Mouse (Mus musculus) forebrain, postnatal 0 days (tissue): Measurements from ENCODE around the gene Pla2g2e. TPM values are rescaled to one million over a fixed set of nuclear protein-coding genes. Genes with fewer than 3 reads are reported as not detected.
"Not testable (repeated sequence)": the region's sequence is repeated elsewhere in the genome, so short reads cannot be mapped to it uniquely, and the experiment has no call there.

Experiments
- ATAC-seq: fragments of 200-750 bp; cut with Nextera tagmentation; 2 replicates; pipeline ENCODE4 v1.8.0; 2017; ENCODE audit warnings: mild to moderate bottlenecking, moderate library complexity
- DNase-seq: peaks from one replicate; pipeline ENCODE4 v3.0.0-alpha.2; 2015
- H3K27ac ChIP-seq: fragments of 300-500 bp; sonication (generic); 2 replicates; pipeline ENCODE4 v1.5.1; 2014; ENCODE audit warnings: low read depth, mild to moderate bottlenecking, antibody characterized with exemption, low read length, moderate library complexity, mixed read lengths
- H3K27me3 ChIP-seq: fragments of 300-500 bp; sonication (generic); 2 replicates; pipeline ENCODE4 v1.6.1; 2014; ENCODE audit warnings: mild to moderate bottlenecking, low read length, mixed read lengths; ENCODE audit not compliant: insufficient read depth
- H3K36me3 ChIP-seq: fragments of 300-500 bp; sonication (generic); 2 replicates; pipeline ENCODE4 v1.6.1; 2014; ENCODE audit warnings: mild to moderate bottlenecking, moderate library complexity; ENCODE audit not compliant: insufficient read depth
- H3K4me1 ChIP-seq: fragments of 300-500 bp; sonication (generic); 2 replicates; pipeline ENCODE4 v1.6.1; 2014; ENCODE audit warnings: antibody characterized with exemption; ENCODE audit not compliant: insufficient read depth
- H3K4me2 ChIP-seq: fragments of 300-500 bp; sonication (generic); 2 replicates; pipeline ENCODE4 v1.6.1; 2014; ENCODE audit warnings: low read depth, mild to moderate bottlenecking, moderate library complexity
- H3K4me3 ChIP-seq: fragments of 300-500 bp; sonication (generic); 2 replicates; pipeline ENCODE4 v1.5.1; 2014; ENCODE audit warnings: low read depth, low read length, mixed read lengths
- H3K9ac ChIP-seq: fragments of 300-500 bp; sonication (generic); 2 replicates; pipeline ENCODE4 v1.6.1; 2014; ENCODE audit warnings: mild to moderate bottlenecking
- H3K9me3 ChIP-seq: fragments of 300-500 bp; sonication (generic); 2 replicates; pipeline ENCODE4 v1.6.1; 2016; ENCODE audit warnings: low read length
- CTCF ChIP-seq: sonication (generic); IDR thresholded peaks from 2 replicates; pipeline ENCODE4 v1.5.1; 2016; ENCODE audit warnings: antibody characterized with exemption, control low read depth, low read depth
- WGBS: fragments of 180-500 bp; shearing (Covaris S2); extraction: QIAGEN DNeasy Blood & Tissue Kit; methylation state at CpG from one replicate; pipeline ENCODE4 v1.1.7; 2014; 5-methylcytosine and 5-hydroxymethylcytosine counted together
- polyA plus RNA-seq: library from polyadenylated mRNA; unstranded; fragments of >200 nt; fragmentation: Nextera tagmentation; extraction: Ambion mirVana; gene quantifications from 2 replicates; pipeline ENCODE4 v1.2.1, GENCODE M21; 2015
- total RNA-seq: library from RNA; depleted of rRNA; stranded (reverse); fragments of >200 nt; gene quantifications from 2 replicates; pipeline ENCODE4 v1.2.3, GENCODE M21; 2014

Gene Pla2g2e
- total and polyA plus RNA-seq, 2 experiments from 2014 or later, result not detected

DNA sequence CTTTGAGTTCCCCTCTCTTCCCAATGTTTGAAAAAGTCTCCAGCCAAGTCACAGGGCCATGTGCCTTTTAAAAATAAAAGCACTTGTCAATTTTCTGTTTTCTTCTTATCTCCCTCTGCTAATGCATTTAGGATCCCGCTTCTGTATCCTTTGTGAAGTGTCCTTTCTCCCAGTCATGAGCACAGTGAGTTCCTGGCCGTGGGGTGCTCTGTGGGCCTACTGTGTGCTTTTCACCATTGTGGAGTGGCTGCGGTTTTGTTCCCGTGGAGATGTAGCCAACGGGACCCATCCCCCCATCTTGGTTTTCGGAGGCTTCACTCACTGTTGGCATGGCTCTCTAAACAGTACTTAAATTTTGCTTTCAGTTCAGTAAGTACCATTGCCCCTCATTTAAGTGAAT, 11.8 kb upstream of the Pla2g2e start:
- Histone ChIP-seq H3K27ac (no peak overlapping the region), H3K27me3 (no peaks in the 10 kb centered on the region), H3K36me3 (no peaks in the 10 kb centered on the region), H3K4me2 (no peak overlapping the region), H3K4me1 (no peaks in the 10 kb centered on the region), H3K4me3 (no peak overlapping the region), H3K9ac (no peak overlapping the region), H3K9me3 (no peaks in the 10 kb centered on the region)
- WGBS, result 62% methylated on average over 6 of the region's 6 CpGs
- no peak for ATAC-seq
- no peak for DNase-seq
- TF ChIP-seq CTCF, result no peak

DNA sequence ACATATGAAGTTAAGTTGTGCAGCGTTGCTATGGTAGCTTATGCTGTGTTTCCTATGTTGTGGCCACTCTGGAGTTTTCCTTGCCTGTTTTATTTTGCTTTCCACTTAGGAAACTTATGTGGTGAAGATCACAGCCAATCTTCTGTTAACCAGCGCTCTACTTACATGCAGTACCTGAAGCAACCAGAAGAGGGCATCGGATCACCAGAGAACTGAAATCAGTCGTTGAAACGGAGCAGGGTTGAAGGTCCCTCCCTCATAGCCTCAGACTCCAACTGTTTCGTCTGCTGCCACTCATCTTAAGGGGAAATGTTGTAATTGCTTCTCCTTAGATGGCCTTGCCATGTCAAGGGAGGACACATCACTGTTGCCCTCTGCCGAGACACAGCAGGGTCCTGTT, 11.3 kb upstream of the Pla2g2e start:
- H3K4me2 ChIP-seq, result no peak overlapping the region
- DNase-seq (peak; percentile 84), ATAC-seq (peak; percentile 20; the same call in 1 of the 2 replicates)

DNA sequence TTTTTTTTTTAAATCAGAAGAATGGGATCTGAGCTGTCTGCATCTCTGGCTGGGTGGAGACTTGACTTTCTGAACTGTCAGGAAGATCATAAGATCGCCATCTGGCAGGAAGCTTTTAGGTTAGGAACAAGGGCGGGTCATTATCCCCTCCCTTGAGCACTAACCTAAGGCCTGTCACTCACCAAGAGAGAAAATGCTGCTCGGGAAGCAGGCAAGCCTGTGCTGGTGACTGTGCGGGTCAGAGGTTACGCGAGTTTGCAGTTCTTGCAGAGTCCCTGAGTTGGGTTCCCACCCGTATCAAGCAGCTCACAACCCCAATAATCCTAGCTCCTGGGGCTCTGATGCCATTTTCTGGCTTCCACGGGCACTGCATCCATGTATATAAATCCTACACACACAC, 9.1 kb upstream of the Pla2g2e start:
- 66% methylated on average over 8 of the region's 8 CpGs for WGBS
- H3K36me3 ChIP-seq, result no peaks in the 10 kb centered on the region
- DNase-seq (no peak), ATAC-seq (no peak)
- no peak for TF ChIP-seq CTCF
- H3K9me3 ChIP-seq, result no peaks in the 10 kb centered on the region
- no peaks in the 10 kb centered on the region for H3K27me3 ChIP-seq
- no peak overlapping the region for H3K9ac ChIP-seq
- no peak overlapping the region for H3K27ac ChIP-seq
- no peaks in the 10 kb centered on the region for H3K4me1 ChIP-seq
- H3K4me2 ChIP-seq, result no peak overlapping the region
- no peak overlapping the region for H3K4me3 ChIP-seq

More for the DNA sequence above, 11.3 kb upstream of the Pla2g2e start:
- Histone ChIP-seq H3K4me3 (no peak overlapping the region), H3K4me1 (no peaks in the 10 kb centered on the region), H3K9ac (no peak overlapping the region), H3K27me3 (no peaks in the 10 kb centered on the region), H3K9me3 (no peaks in the 10 kb centered on the region), H3K36me3 (no peaks in the 10 kb centered on the region), H3K27ac (no peak overlapping the region)
- WGBS, result 14% methylated on average over 7 of the region's 7 CpGs
- peak; percentile 92 for TF ChIP-seq CTCF

DNA sequence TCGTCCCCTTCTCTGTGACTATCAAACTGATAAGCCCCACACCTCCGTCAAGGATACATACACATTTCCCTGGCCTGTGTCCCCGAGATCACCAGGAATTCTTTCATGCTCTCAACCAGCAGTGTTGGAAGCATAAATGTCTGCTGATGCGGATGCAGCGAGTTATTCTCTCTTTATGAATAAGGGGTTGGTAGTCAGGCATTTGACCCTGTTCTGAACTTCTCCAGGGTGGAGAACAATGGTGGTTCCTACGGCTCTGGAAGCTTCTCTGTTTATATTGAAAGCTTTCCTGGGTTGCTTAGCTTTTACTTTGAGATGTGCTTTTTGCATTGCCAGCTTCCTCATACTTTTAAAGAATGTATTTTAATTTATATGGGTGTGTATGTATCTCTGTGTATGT, 3.9 kb upstream of the Pla2g2e start, which contains the start of gene Gm13030:
Gene Gm13030, minus strand, starts transcription at position 101 of the 400 bp plus-strand sequence.
- Histone ChIP-seq H3K4me2 (no peak within 1 kb of the TSS), H3K27ac (no peak within 1 kb of the TSS), H3K9ac (no peak within 1 kb of the TSS), H3K4me3 (no peak within 1 kb of the TSS), H3K9me3 (no peaks in the 10 kb centered on the region), H3K36me3 (no peaks in the 10 kb centered on the region), H3K27me3 (no peaks in the 10 kb centered on the region), H3K4me1 (no peaks in the 10 kb centered on the region)
- DNase-seq (no peak), ATAC-seq (no peak)
- WGBS, result 77% methylated on average over 6 of the region's 6 CpGs
- TF ChIP-seq CTCF, result no peak

DNA sequence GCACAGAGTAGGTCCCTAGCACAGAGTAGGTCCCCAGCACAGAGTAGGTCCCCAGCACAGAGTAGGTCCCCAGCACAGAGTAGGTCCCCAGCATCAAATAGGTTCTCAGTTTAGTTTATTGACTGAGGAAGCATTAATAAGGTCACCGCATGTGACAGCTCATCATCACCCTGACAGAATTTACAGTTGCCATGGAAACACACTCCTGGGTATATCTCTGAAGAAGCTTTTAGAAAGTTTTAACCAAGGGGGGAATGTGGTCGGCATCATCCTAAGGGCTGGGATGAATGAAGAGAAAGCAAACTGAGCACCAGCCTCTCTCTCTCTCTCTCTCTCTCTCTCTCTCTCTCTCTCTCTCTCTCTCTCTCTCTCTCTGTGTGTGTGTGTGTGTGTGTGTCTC, 2.5 kb upstream of the Pla2g2e start:
- H3K9ac ChIP-seq, DNase-seq, H3K36me3 ChIP-seq, H3K4me1 ChIP-seq, H3K4me2 ChIP-seq, H3K9me3 ChIP-seq, H3K4me3 ChIP-seq, H3K27me3 ChIP-seq, H3K27ac ChIP-seq: not testable (repeated sequence)
- 63% methylated on average over 2 of the region's 2 CpGs for WGBS
- ATAC-seq, result peak; percentile 69; the same call in 1 of the 2 replicates

DNA sequence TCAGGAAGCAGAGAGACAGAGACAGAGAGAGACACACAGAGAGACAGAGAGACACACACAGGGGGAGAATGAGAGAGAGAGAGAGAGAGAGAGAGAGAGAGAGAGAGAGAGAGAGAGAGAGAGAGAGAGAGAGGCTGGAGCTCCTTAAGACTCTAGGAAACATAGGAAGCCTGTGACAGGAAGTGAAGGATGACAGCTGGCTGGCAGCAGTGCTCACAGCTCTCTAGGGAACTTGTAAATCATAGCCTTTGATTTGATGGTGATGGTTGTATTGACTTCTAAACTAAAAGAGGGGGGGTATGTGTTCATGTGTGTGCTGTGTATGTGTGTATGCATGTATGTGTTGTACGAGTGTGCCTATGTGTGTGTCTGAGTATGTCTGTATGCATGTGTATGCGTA, 1.8 kb upstream of the Pla2g2e start:
- no peak for ATAC-seq
- H3K9ac ChIP-seq, result no peak overlapping the region
- H3K4me3 ChIP-seq, result no peak overlapping the region
- no peak overlapping the region for H3K27ac ChIP-seq
- H3K4me2 ChIP-seq, result no peak overlapping the region
- H3K27me3 ChIP-seq, result no peaks in the 10 kb centered on the region
- H3K4me1 ChIP-seq, result no peaks in the 10 kb centered on the region
- no peaks in the 10 kb centered on the region for H3K36me3 ChIP-seq
- DNase-seq, result no peak
- no peak for TF ChIP-seq CTCF
- no peaks in the 10 kb centered on the region for H3K9me3 ChIP-seq
- 92% methylated on average over 2 of the region's 2 CpGs for WGBS

DNA sequence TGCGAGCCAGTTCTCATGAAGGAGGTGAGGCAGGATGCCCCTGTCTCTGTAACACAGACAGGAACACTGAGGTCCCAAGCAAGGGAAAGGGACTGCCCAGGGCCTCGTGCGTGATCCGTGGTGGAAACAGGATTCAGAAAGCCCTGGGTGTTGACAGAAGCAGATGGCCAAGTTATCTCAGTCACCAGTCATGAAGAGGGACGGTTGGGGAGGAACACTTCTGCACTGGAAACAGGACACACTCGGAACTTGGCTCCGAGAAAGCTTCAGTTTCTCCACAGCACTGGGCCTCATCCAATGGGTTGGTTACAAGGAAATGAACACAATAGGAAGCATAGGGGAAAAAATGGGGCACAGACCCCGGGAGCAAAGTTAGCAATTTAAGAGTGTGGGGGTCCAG, 1.0 kb downstream of the Pla2g2e start:
- no peak for TF ChIP-seq CTCF

DNA sequence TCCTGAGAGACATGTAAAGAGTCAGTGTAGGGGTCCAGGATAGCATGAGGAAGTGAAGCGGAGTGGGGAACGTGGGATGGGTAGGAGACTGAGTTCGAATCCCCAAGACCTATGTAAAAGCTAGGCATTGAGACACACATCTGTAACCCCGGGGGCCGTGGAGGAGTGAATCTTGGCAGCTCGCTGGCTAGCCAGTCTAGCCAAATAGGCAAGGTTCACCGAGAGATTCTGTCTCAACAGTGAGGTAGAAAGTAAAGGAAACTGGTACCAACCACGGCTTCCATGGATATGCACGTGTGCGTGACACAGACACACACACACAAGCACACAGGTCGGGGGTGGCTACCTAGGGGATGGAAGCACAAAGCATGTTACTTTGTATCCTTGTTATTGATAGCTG, 2.1 kb downstream of the Pla2g2e start:
- WGBS, result 85% methylated on average over 11 of the region's 11 CpGs
- H3K4me1 ChIP-seq, result no peaks in the 10 kb centered on the region
- H3K4me3 ChIP-seq, result no peak overlapping the region
- no peak overlapping the region for H3K4me2 ChIP-seq
- no peaks in the 10 kb centered on the region for H3K9me3 ChIP-seq
- TF ChIP-seq CTCF, result no peak
- ATAC-seq (no peak), DNase-seq (no peak)
- no peaks in the 10 kb centered on the region for H3K36me3 ChIP-seq
- no peak overlapping the region for H3K27ac ChIP-seq
- no peaks in the 10 kb centered on the region for H3K27me3 ChIP-seq
- H3K9ac ChIP-seq, result no peak overlapping the region

More for the DNA sequence above, 1.0 kb downstream of the Pla2g2e start:
- Histone ChIP-seq H3K27me3 (no peaks in the 10 kb centered on the region), H3K4me2 (no peak overlapping the region), H3K4me1 (no peaks in the 10 kb centered on the region), H3K9ac (no peak overlapping the region), H3K4me3 (no peak overlapping the region), H3K36me3 (no peaks in the 10 kb centered on the region), H3K9me3 (no peaks in the 10 kb centered on the region), H3K27ac (no peak overlapping the region)
- 71% methylated on average over 8 of the region's 8 CpGs for WGBS
- ATAC-seq (no peak), DNase-seq (no peak)
